Mouse (Mus musculus) erythroid progenitor cell, adult 5-6 weeks (primary cell): ENCODE data around the gene Reep6. TPM values are rescaled to one million over a fixed set of nuclear protein-coding genes. Genes with fewer than 3 reads are reported as not detected.

ENCODE experiments used
- ATAC-seq: replicated peaks from 2 replicates; pipeline ENCODE4 v1.8.0; 2016; ENCODE audit warnings: moderate number of reproducible peaks, mild to moderate bottlenecking, moderate TSS enrichment, inconsistent platforms; ENCODE audit not compliant: poor library complexity, low FRiP score, severe bottlenecking
- total RNA-seq, 2 experiments: library from RNA; stranded (forward) in 1 of 2; stranded (reverse) in 1 of 2; fragments of 150-400 nt in 1 of 2; fragments of 186-747, 209-891 nt in 1 of 2; gene quantifications; 2 replicates each; pipeline versions ENCODE4 v1.2.3 to v1.2.4; 2015 to 2017; ENCODE audit warnings: low replicate concordance in 2 of 2

Gene Reep6
- total RNA-seq, 2 experiments from 2014 or later = 17.2 to 18.2 TPM

DNA sequence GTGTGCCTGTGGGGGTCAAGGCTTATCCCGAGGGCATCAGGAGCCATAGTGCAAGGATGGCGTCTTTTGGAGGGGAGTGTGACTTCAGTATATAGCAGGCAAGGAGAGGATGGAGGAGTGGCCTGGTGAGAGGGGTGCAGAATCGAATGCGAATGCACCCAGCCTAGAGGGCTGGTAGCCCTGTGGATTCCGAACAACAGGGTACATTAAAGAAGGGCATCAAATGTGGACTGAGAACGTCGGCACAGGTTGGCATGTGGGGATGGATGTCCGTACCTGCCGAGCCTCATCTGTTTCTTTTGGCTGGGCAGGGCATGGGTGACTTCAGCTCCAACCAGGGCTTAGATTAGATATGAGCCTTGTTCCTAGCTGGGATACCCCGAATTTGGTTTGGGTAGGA, 29.9 kb upstream of the Reep6 start:
- ATAC-seq = no peak

DNA sequence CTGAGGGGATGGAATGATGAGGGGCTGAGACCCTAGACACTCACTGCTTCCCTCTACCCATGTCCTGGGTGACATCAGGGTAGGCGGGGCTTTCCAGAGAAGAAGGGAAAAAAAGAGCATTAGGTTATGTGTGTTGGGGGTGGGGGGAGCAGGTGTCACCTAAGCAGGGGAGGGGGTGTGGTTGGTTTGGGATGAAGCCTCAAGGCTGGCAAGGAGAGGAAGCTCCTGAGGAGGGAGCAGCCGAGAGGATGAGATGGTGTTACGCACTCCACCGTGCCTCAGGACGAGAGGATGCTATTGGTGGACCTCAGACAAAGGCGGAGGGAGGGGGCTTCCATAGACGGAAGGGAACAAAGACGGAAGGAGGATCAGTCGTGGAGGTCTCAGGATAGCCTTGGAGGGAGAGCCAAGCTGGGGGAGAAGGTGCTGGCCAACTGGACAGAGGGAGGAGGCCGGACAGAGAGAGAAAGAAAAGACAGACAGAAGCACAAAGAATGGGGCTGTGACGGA, 29.0 kb upstream of the Reep6 start:
- ATAC-seq = no peak

DNA sequence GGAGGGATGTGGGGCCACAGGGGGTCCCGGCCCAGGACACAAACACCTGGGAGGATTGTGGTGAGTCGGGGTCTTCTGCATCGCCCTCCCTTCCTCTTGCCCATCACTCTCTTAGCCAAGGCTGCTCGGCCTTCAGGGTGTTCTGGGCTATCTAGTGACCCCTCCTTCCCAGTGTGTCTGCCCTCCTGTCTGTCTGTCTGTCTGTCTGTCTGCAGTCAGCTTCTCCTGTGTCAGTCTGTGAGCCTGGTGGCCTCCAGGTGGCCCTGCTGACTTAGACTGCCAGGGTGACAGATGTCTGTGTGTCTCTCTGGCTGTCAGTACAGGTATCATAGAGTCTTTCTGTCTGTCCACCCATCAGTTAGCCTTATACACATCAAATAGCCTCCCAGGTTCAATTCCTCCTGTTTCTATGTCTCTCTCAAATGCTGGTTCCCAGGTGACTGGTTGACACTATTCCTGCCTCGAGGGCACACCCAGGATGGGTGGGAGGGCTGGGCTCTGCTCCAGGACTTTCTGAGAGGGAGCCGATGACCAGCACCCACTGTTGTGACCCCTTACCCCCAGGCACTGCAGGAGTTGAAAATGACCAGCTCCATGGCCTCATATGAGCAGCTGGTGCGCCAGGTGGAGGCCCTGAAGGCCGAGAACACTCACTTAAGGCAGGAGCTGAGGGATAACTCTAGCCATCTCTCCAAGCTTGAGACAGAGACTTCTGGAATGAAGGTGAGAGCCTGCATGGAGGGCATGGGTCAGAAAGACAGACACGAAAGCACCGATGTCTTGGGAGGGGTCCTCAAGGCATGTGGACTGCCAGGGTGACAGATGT, 28.3 kb upstream of the Reep6 start:
- no peak for ATAC-seq

DNA sequence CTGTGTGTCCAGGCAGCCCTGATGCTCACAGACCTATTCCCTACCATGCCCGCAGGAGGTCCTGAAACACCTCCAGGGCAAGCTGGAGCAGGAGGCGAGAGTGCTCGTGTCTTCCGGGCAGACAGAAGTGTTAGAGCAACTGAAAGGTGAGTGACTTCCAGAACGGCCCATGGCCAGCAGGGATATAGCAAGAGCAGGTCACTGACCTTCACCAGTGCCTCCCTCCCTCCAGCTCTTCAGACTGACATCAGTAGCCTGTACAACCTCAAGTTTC, 27.7 kb upstream of the Reep6 start:
- ATAC-seq = no peak

DNA sequence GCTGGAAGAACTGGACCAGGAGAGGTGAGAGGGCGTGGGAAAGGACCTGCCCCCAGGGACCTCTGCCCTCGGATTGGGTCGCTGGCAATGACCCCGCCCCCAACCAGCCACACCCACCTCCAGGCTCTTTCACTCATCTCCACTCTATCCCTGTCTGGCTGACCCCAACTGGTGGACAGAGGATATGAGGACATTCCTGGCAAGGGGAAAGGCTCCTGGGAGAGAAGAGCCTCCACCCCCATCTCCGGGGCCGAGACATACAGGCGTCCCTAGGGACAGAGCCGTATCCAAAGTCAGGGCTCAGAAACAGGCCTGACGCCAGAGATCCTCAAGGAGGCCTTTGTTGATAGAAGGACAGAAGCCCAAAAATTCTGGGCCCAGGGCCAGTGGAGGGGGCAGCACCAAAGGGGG, 27.3 kb upstream of the Reep6 start:
- no peak for ATAC-seq

DNA sequence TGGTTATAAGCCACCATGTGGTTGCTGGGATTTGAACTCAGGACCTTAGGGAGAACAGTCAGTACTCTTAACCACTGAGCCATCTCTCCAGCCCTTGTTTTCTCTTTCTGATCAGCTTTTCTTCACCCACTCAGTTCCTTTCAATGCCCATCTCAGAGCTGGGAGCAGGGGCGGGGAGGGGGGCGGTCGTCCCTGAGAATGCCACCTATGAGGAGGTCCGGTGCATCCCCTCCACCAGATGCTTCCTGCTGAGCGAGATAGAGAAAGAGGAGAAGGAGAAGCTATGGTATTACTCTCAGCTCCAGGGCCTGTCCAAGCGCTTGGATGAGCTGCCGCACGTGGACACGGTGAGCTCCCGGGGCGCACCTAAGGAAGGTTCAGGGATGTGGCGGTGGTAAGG, 25.3 kb upstream of the Reep6 start:
- ATAC-seq = no peak

DNA sequence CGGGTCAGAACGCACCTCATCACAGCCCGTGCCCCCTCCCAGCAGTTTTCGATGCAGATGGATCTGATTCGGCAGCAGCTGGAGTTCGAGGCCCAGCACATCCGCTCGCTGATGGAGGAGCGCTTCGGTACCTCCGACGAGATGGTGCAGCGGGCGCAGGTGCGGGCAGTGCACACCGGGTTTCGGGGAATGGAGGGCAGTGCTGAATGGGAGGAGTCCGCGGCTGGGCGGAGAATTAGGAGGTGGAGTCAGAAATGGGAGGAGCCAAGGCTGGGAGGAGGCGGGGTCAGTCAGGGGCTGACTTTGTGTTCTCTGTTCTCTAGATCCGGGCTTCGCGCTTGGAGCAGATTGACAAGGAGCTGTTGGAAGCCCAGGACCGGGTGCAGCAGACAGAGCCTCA, 24.9 kb upstream of the Reep6 start:
- peak; percentile 44; the same call in 1 of the 2 replicates for ATAC-seq

DNA sequence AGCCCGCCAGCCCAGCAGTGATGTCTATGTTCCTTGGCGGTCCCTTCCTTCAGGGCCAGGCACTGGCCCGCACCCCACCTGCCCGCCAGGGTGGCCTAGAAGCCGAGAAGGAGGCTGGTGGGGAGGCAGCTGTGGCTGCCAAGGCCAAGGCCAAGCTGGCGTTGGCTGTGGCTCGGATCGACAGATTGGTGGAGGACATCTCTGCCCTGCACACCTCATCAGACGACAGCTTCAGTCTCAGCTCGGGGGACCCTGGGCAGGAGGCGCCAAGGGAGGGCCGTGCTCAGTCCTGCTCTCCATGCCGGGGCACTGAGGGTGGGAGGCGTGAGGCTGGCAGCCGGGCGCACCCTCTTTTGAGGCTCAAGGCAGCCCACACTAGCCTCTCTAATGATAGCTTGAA, 18.2 kb upstream of the Reep6 start:
- no peak for ATAC-seq

DNA sequence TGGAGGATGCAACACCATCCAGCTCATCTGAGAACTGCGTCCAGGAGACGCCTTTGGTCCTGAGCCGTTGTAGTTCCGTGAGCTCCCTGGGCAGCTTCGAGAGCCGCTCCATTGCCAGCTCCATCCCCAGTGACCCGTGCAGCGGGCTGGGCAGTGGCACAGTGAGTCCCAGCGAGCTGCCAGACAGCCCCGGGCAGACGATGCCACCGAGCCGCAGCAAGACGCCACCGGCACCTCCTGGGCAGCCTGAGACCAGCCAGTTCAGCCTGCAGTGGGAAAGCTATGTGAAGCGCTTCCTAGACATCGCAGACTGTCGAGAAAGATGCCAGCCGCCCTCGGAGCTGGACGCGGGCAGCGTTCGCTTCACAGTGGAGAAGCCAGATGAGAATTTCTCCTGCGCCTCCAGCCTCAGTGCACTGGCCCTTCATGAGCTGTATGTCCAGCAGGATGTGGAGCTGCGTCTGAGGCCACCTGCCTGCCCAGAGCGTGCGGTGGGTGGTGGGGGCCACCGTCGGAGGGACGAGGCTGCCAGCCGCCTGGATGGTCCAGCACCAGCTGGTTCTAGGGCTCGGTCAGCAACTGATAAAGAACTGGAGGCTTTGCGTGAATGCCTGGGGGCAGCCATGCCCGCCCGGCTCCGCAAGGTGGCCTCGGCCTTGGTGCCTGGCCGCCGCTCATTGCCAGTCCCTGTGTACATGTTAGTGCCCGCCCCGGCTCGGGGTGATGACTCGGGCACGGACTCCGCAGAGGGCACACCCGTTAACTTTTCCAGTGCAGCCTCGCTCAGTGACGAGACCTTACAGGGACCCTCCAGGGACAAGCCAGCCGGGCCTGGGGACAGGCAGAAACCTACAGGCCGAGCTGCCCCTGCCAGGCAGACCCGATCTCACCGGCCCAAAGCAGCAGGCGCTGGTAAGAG, 16.9 kb upstream of the Reep6 start:
- no peak for ATAC-seq

DNA sequence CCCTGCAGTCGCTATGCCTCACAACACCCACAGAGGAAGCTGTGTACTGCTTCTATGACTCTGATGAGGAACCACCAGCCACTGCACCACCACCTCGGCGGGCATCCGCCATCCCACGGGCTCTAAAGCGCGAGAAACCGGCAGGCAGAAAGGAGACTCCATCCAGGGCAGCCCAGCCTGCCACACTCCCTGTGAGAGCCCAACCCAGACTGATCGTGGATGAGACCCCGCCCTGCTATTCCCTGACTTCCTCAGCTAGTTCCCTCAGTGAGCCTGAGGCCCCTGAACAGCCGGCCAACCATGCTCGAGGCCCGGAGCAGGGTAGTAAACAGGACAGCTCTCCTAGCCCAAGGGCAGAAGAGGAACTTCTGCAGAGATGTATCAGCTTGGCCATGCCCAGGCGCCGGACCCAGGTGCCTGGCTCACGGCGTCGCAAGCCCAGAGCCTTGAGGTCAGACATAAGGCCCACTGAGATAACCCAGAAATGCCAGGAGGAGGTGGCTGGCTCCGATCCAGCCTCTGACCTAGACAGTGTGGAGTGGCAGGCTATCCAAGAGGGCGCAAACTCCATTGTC, 16.0 kb upstream of the Reep6 start:
- no peak for ATAC-seq

DNA sequence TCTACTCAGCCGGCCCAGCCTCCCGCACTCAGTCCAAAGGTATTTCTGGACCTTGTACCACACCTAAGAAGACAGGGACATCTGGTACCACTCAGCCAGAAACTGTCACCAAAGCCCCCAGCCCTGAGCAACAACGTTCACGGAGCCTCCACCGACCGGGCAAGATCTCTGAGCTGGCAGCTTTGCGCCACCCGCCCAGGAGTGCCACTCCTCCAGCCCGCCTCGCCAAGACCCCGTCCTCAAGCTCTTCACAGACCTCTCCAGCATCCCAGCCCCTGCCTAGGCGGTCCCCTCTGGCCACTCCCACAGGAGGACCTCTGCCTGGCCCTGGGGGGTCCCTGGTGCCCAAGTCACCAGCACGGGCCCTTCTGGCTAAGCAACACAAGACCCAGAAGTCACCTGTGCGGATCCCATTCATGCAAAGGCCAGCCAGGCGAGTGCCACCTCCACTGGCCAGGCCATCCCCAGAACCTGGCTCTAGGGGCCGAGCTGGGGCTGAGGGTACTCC, 15.2 kb upstream of the Reep6 start:
- ATAC-seq = no peak

DNA sequence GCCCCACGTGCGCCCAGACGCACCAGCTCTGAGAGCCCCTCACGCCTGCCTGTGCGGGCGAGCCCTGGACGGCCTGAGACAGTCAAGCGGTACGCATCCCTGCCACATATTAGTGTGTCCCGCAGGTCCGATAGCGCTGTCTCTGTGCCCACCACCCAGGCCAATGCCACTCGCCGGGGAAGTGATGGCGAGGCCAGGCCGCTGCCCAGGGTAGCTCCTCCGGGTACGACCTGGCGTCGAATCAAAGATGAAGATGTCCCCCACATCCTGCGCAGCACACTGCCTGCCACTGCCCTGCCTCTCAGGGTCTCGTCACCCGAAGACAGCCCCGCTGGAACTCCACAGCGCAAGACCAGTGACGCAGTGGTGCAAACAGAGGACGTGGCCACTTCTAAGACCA, 14.4 kb upstream of the Reep6 start:
- ATAC-seq = no peak

DNA sequence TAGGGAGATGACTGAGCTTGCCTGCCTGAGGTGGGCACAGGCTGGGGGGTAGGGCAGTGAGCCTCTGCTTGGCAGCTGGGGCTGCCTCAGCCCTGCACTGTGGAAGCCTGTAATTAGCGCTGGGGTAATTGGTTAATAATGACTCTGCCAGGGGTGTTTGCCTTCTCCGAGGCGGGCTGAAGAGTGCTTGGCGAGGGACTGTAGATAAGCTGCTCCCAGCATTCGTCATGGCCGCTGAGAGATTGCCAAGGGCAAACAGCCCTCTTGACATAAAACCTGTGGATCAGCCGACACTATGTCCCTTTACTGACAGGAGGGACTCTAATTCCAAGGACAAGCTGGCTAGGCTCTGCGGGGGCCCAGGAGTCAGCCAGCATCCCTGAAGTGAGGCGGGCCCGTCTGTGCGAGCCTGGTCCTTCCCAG, 13.4 kb upstream of the Reep6 start:
- ATAC-seq = no peak

DNA sequence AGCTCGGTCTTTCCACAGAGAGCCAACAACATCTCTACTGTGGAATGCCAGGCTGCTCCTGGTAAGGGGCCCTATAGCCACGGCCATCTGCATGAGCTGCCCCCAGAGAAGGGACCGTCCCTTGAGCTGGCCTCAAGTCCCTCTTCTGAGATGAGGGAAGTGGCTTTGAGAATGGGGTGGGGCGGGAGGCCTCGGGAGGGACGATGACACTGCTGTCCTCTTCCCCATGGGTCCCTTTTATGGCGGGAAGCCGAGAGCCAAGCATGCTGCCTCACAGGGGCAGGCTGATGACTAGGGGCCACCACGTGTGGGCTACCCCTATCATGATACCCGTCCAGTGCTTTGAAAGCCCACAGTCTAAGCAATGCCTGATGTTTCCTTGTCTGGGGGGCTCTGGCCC, 12.7 kb upstream of the Reep6 start:
- ATAC-seq = no peak

DNA sequence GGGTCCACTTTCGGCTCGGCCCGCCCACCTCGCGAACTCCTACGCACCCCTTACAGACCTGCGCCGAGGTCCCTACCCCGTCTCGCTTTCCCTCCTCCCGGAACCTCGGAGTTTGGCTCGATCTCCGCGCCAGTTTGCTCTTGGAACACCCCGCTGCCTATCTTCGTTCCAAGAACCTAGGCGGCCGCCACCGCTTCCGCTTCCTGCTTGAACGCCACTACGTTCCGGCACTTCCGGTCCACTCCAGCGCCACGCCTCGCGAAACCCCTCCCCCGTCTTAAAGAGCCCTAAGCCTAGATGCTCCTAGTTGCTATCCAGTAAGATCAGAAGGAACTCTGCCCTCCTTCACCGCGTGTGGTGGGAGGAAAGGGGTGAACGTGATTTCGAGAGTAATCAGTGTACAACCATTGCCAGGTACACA, 9.4 kb upstream of the Reep6 start, which contains the start of gene 2310011J03Rik:
TSS of gene 2310011J03Rik (minus strand) at position 198 of the 421 bp plus-strand sequence.
- ATAC-seq = peak; percentile 82

DNA sequence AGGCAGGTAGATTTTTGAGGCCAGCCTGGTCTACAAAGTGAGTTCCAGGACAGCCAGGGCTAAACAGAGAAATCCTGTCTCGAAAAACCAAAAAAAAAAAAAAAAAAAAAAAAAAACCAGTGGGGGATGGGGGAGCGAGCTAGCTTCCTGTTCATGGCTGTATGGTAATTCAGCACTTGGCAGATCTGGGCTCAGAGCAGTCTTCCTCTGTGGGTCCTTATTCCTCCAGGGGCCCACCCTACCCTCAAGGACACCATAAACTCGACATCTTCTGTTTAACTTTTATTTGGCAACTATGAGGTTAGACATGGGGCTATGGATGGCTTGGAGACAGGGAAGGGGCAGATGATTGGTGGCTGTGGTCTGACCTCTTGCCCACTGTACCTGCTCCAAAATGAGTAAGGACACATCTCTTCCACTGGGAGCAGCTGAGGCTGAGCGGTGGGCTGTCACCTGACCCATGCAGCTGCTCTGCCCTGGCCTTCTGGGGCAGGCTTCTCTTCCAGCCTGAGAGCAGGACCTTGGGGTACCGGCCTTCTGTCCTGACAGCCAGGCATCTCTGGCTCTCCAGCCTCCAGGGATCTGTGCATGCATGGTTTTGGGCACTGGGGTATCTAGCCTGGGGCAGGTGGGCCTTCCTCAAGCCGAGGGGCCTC, 8.6 kb upstream of the Reep6 start:
- no peak for ATAC-seq

DNA sequence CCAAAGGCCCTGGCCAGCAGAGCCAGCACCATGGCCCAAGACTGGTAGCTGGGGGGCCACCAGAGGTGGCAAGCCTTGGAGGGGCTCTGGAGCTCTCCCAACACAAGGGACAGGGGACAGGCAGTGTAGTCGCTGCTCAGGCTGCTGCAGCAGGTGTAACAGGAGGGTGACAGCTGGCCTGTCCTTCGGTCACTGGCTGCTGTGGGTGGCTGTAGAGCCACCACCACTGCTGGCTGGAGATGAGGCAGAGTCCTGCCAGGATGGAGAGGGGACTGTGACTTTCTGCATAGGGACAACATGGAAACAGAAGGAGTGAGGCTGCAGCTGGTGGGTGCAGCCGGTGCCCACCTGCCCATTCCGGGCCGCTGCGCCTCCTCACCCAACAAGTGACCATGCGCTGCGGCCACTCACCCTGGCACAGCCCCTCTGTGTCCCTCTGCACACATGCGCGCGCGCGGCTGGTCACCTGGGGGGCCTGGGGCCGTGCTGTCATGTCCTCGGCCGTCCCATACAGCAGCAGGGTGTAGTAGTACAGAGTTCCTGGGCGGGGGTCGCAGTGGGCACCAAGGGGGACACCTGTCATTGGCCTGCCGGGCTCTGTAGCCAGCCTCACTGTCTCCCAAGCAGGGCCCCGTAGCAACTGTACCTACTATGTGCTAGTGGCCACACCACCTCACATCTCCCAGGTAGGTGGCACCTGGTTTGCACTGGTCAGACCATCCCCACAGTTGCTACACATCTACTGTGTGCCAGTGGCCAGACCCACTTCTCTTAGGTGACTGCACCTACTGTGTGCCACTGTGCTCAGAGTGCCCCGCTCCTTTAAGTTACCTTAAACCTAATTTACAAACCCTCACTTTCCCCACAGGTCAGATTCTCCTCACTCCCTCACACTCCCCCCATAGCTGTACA, 7.8 kb upstream of the Reep6 start:
- ATAC-seq = no peak

DNA sequence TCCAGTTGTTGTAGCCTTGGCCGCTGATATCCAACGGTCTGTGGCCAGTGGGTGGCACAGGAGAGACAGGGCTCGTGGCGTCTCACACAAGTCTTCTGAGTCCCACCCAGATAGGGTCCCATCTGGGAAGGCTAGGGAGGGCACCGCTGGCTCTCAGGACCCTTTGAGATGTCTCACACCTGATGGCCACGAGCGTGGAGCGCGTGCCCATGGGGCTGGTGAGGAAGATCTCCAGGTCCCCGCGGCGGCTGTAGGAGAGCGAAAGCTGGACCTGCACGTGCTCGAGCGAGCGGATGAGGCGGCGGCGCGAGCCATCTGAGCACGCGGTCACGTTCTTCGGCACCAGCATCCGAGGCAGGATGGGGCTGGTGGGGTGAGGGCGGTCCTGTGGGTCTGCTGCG, 6.9 kb upstream of the Reep6 start:
- ATAC-seq = no peak
